Mouse (Mus musculus): ENCODE data around the gene Cyp4b1. TPM values are rescaled to one million over a fixed set of nuclear protein-coding genes. Genes with fewer than 3 reads are reported as not detected.

Cyp4b1 gene
- not detected for polyA plus RNA-seq (2017; shearing (Covaris generic))

DNA sequence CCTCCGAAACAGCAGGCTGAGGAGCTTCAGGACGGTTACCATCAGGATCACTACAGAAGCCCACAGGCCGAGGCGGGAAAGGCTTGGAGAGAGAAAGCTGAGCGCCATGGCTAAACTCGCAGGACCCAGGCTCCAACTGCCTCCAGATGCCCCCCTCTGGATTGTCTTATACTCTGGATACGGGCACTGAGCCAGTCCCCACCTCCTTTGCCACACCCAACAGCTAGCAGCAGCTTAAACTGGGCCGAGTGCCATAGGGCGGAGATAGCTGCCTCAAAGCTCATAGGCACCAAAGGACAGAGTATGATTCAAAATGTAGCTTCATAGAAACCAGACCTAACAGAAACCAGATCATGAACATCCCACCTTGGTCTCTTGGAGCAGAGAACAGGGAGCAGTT lies at the start of gene Cyp4b1:
Cyp4b1 (minus strand) TSS at position 144 of the 400 bp plus-strand sequence.

DNA sequence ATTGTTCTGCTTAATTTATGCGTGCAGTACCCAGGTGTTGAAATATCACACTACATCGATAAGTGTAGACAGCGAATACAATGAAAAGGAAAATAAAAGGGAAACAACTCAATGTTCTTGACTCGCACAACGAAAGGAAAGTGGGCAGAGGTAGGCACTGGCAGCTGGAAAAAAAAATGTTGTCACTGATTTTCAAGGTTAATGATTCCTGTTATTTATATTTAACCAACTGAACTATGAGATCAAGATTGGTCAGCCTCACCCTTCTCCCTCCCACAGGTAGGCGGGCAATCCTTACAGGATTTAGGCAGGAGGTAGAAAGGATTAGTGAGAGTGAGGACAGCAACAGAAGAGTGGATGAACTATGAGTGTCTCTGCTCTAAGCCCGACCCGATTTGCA lies 46.9 kb downstream of the Cyp4b1 start, which contains the start of gene Cyp4a32:
Cyp4a32 (plus strand) TSS at position 359 of the 400 bp plus-strand sequence.

Other genes with a start within 250 kb of the Cyp4b1 start
- gene Cyp4a12b, start 236.1 kb downstream of the Cyp4b1 start, polyA plus RNA-seq (2017; shearing (Covaris generic)), result not detected
- not detected for gene Cyp4a30b, start 195.1 kb downstream of the Cyp4b1 start, polyA plus RNA-seq (2017; shearing (Covaris generic))
- not detected for gene Cyp4a14, start 151.6 kb downstream of the Cyp4b1 start, polyA plus RNA-seq (2017; shearing (Covaris generic))
- not detected for gene Cyp4a10, start 129.5 kb downstream of the Cyp4b1 start, polyA plus RNA-seq (2017; shearing (Covaris generic))
- gene Cyp4a31, start 84.1 kb downstream of the Cyp4b1 start, polyA plus RNA-seq (2017; shearing (Covaris generic)), result not detected
- not detected for gene Cyp4a32, start 46.8 kb downstream of the Cyp4b1 start, polyA plus RNA-seq (2017; shearing (Covaris generic))
- gene Efcab14, start 90.0 kb upstream of the Cyp4b1 start, polyA plus RNA-seq (2017; shearing (Covaris generic)), result 51.0 TPM
- gene Tex38, start 133.3 kb upstream of the Cyp4b1 start, polyA plus RNA-seq (2017; shearing (Covaris generic)), result 0.45 TPM
- gene Atpaf1, start 137.1 kb upstream of the Cyp4b1 start, polyA plus RNA-seq (2017; shearing (Covaris generic)), result 40.3 TPM
- gene Mob3c, start 180.4 kb upstream of the Cyp4b1 start, polyA plus RNA-seq (2017; shearing (Covaris generic)), result 32.5 TPM
- 58.6 TPM for gene Mknk1, start 191.5 kb upstream of the Cyp4b1 start, polyA plus RNA-seq (2017; shearing (Covaris generic))
- not detected for gene Kncn, start 236.7 kb upstream of the Cyp4b1 start, polyA plus RNA-seq (2017; shearing (Covaris generic))
- not detected for gene 6430628N08Rik, start 242.9 kb upstream of the Cyp4b1 start, polyA plus RNA-seq (2017; shearing (Covaris generic))

Measured in CD4-positive, CD25-positive, alpha-beta regulatory T cell (primary cell).